Mouse (Mus musculus) kidney, adult 8-10 months (tissue): ENCODE data around the gene Fgf18.

Experiments
- DNase-seq, 2 experiments: peaks; one replicate each; pipeline ENCODE4 v3.0.0; 2022

Gene Fgf18

GRCm38 (mm10) chr11:33110111-33110510 lies 37.1 kb downstream of the Fgf18 start:
- no peak for DNase-seq

GRCm38 (mm10) chr11:33107540-33107939 lies 39.7 kb downstream of the Fgf18 start:
- no peak for DNase-seq

- no peak for DNase-seq
Observed at GRCm38 (mm10) chr11:33104911-33105316, 42.3 kb downstream of the Fgf18 start.

- DNase-seq = no peak
Observed at GRCm38 (mm10) chr11:33103291-33103943, 43.8 kb downstream of the Fgf18 start.

GRCm38 (mm10) chr11:33100027-33100507 lies 47.1 kb downstream of the Fgf18 start:
- DNase-seq = no peak

- no peak for DNase-seq
Observed at GRCm38 (mm10) chr11:33099425-33099824, 47.8 kb downstream of the Fgf18 start.

- no peak for DNase-seq
Observed at GRCm38 (mm10) chr11:33098446-33098845, 48.8 kb downstream of the Fgf18 start.

GRCm38 (mm10) chr11:33097855-33098254 lies 49.3 kb downstream of the Fgf18 start:
- DNase-seq = peak in 1 of 2 experiments; percentile 50

GRCm38 (mm10) chr11:33089856-33090255 lies 57.3 kb downstream of the Fgf18 start:
- no peak for DNase-seq

- no peak for DNase-seq
Observed at GRCm38 (mm10) chr11:33088181-33088580, 59.0 kb downstream of the Fgf18 start.

GRCm38 (mm10) chr11:33086046-33086445 lies 61.2 kb downstream of the Fgf18 start:
- DNase-seq = no peak

GRCm38 (mm10) chr11:33085514-33085913 lies 61.7 kb downstream of the Fgf18 start:
- DNase-seq = no peak

- no peak for DNase-seq
Observed at GRCm38 (mm10) chr11:33085054-33085453, 62.1 kb downstream of the Fgf18 start.

- no peak for DNase-seq
Observed at GRCm38 (mm10) chr11:33084041-33084440, 63.2 kb downstream of the Fgf18 start.

- DNase-seq = no peak
Observed at GRCm38 (mm10) chr11:33081175-33081574, 66.0 kb downstream of the Fgf18 start.

GRCm38 (mm10) chr11:33080046-33080808 lies 67.0 kb downstream of the Fgf18 start:
- no peak for DNase-seq

- DNase-seq = no peak
Observed at GRCm38 (mm10) chr11:33079424-33079823, 67.8 kb downstream of the Fgf18 start.

GRCm38 (mm10) chr11:33078036-33078435 lies 69.2 kb downstream of the Fgf18 start:
- DNase-seq = peak; percentile 41 to 53

GRCm38 (mm10) chr11:33075293-33075692 lies 71.9 kb downstream of the Fgf18 start:
- DNase-seq = no peak

GRCm38 (mm10) chr11:33074541-33074940 lies 72.7 kb downstream of the Fgf18 start:
- no peak for DNase-seq

GRCm38 (mm10) chr11:33071358-33071922 lies 75.8 kb downstream of the Fgf18 start:
- DNase-seq = no peak

GRCm38 (mm10) chr11:33070520-33070919 lies 76.7 kb downstream of the Fgf18 start:
- no peak for DNase-seq
